In genomic region chr5:43261814-43262213, GRCm38 (mm10) we compare ENCODE assay signal across 12 mouse cellular contexts.
"Had no signal": no experiment of that assay in that cellular context is flagged by ENCODE, and none has a peak within 500 bp of the region (broad histone marks: within the 10 kb centered on the region; RNA-seq: fewer than 3 reads in every experiment).

No protein-coding gene starts in this region.

- H3K4me2 ChIP-seq: liver, embryonic 13.5 days; lung, embryonic 15.5 days; midbrain, embryonic 12.5 days; midbrain, embryonic 15.5 days had no signal

- ATAC-seq: midbrain, embryonic 15.5 days had no signal

- H3K36me3 ChIP-seq: liver, embryonic 13.5 days; lung, embryonic 15.5 days; midbrain, embryonic 15.5 days had no signal

- H3K9me3 ChIP-seq: liver, embryonic 13.5 days; lung, embryonic 15.5 days; midbrain, embryonic 12.5 days; midbrain, embryonic 15.5 days had no signal

- H3K27ac ChIP-seq: kidney, postnatal 0 days; left cerebral cortex, adult 2 months; liver, embryonic 13.5 days; lung, embryonic 15.5 days; midbrain, embryonic 12.5 days; midbrain, embryonic 15.5 days had no signal

- H3K9ac ChIP-seq: liver, embryonic 13.5 days; lung, embryonic 15.5 days; midbrain, embryonic 12.5 days; midbrain, embryonic 15.5 days had no signal

- H3K4me3 ChIP-seq: left cerebral cortex, adult 2 months; liver, embryonic 13.5 days; lung, embryonic 15.5 days; midbrain, embryonic 12.5 days; midbrain, embryonic 15.5 days had no signal

- H3K27me3 ChIP-seq: liver, embryonic 13.5 days; lung, embryonic 15.5 days; midbrain, embryonic 12.5 days; midbrain, embryonic 15.5 days had no signal

- H3K4me1 ChIP-seq: liver, embryonic 13.5 days; lung, embryonic 15.5 days; midbrain, embryonic 12.5 days; midbrain, embryonic 15.5 days had no signal

- DNase-seq: kidney, postnatal 25 days; layer of hippocampus, postnatal 36 days; liver, embryonic 13.5 days; lung, postnatal 14 days; lung, postnatal 4 days; thymus, adult 18-20 months; thymus, postnatal 36 days had no signal
